Mouse (Mus musculus) neural tube, embryonic 13.5 days (tissue): ENCODE results near the gene Mrps12. TPM values are rescaled to one million over a fixed set of nuclear protein-coding genes. Genes with fewer than 3 reads are reported as not detected.
A peak's percentile ranks its signal among the peaks of the same experiment; 100 is the strongest.

Source experiments
- ATAC-seq: fragments of 200-750 bp; cut with Nextera tagmentation; 2 replicates; pipeline ENCODE4 v1.8.0; 2017; ENCODE audit warnings: low read depth, mild to moderate bottlenecking, moderate TSS enrichment, moderate library complexity
- H3K27ac ChIP-seq: fragments of 300-500 bp; sonication (generic); replicated peaks from 2 replicates; pipeline ENCODE4 v1.5.1; 2015; ENCODE audit warnings: moderate library complexity, mild to moderate bottlenecking, inconsistent platforms
- H3K27me3 ChIP-seq: fragments of 300-500 bp; sonication (generic); 2 replicates; pipeline ENCODE4 v1.6.1; 2015; ENCODE audit warnings: mild to moderate bottlenecking, inconsistent platforms
- H3K36me3 ChIP-seq: fragments of 300-500 bp; sonication (generic); 2 replicates; pipeline ENCODE4 v1.6.1; 2015; ENCODE audit warnings: mild to moderate bottlenecking, inconsistent platforms
- H3K4me1 ChIP-seq: fragments of 300-500 bp; sonication (generic); replicated peaks from 2 replicates; pipeline ENCODE4 v1.6.1; 2015; ENCODE audit warnings: inconsistent platforms
- H3K4me2 ChIP-seq: fragments of 300-500 bp; sonication (generic); 2 replicates; pipeline ENCODE4 v1.6.1; 2015; ENCODE audit warnings: inconsistent platforms, mild to moderate bottlenecking, moderate library complexity
- H3K4me3 ChIP-seq: fragments of 300-500 bp; sonication (generic); 2 replicates; pipeline ENCODE4 v1.5.1; 2015; ENCODE audit warnings: mild to moderate bottlenecking, inconsistent platforms
- H3K9ac ChIP-seq: fragments of 300-500 bp; sonication (generic); 2 replicates; pipeline ENCODE4 v1.6.1; 2015; ENCODE audit warnings: moderate library complexity, mild to moderate bottlenecking, inconsistent platforms
- H3K9me3 ChIP-seq: fragments of 300-500 bp; sonication (generic); 2 replicates; pipeline ENCODE4 v1.6.1; 2016; ENCODE audit warnings: inconsistent platforms
- WGBS: fragments of 180-500 bp; shearing (Covaris S2); methylation state at CpG from one replicate; pipeline ENCODE4 v1.1.7; 2015; 5-methylcytosine and 5-hydroxymethylcytosine counted together
- polyA plus RNA-seq: library from polyadenylated mRNA; unstranded; fragments of >200 nt; fragmentation: Nextera tagmentation; extraction: Ambion mirVana; gene quantifications from 2 replicates; pipeline ENCODE4 v1.2.1, GENCODE M21; 2015

Gene Mrps12
- polyA plus RNA-seq, 1 experiment from 2014 or later = 115 TPM

GRCm38 (mm10) chr7:28697277-28697676 lies 44.3 kb downstream of the Mrps12 start:
- 95% methylated on average over 11 of the region's 11 CpGs for WGBS
- no peak overlapping the region for H3K27ac ChIP-seq
- peaks cover 4% of the 10 kb centered on the region; the same call in 1 of the 2 replicates for H3K9me3 ChIP-seq
- H3K4me3 ChIP-seq = no peak overlapping the region
- ATAC-seq = no peak
- no peak overlapping the region for H3K9ac ChIP-seq
- H3K4me2 ChIP-seq = no peak overlapping the region
- H3K4me1 ChIP-seq = peaks cover 18% of the 10 kb centered on the region
- H3K36me3 ChIP-seq = no peaks in the 10 kb centered on the region
- peaks cover 29% of the 10 kb centered on the region for H3K27me3 ChIP-seq

- Histone ChIP-seq H3K36me3 (no peaks in the 10 kb centered on the region), H3K9me3 (no peaks in the 10 kb centered on the region), H3K9ac (no peak overlapping the region), H3K4me1 (peaks cover 18% of the 10 kb centered on the region), H3K27me3 (peaks cover 29% of the 10 kb centered on the region), H3K27ac (no peak overlapping the region), H3K4me3 (no peak overlapping the region), H3K4me2 (no peak overlapping the region)
- no peak for ATAC-seq
- 51% methylated on average over 8 of the region's 8 CpGs for WGBS
Observed at GRCm38 (mm10) chr7:28694966-28695511, 46.6 kb downstream of the Mrps12 start.

GRCm38 (mm10) chr7:28694423-28694822 lies 47.2 kb downstream of the Mrps12 start:
- 10% methylated on average over 14 of the region's 14 CpGs for WGBS
- no peak for ATAC-seq
- Histone ChIP-seq H3K9ac (no peak overlapping the region), H3K27ac (no peak overlapping the region), H3K27me3 (peaks cover 29% of the 10 kb centered on the region), H3K4me2 (no peak overlapping the region), H3K4me1 (peaks cover 18% of the 10 kb centered on the region), H3K4me3 (no peak overlapping the region), H3K36me3 (no peaks in the 10 kb centered on the region), H3K9me3 (no peaks in the 10 kb centered on the region)

GRCm38 (mm10) chr7:28693321-28693966 lies 48.2 kb downstream of the Mrps12 start:
- Histone ChIP-seq H3K36me3 (no peaks in the 10 kb centered on the region), H3K27ac (no peak overlapping the region; the same call in 1 of the 2 replicates), H3K4me3 (peak overlapping the region; percentile 58), H3K9ac (peak overlapping the region; percentile 70), H3K4me1 (peaks cover 18% of the 10 kb centered on the region), H3K27me3 (peaks cover 29% of the 10 kb centered on the region), H3K4me2 (peak overlapping the region; percentile 86), H3K9me3 (no peaks in the 10 kb centered on the region)
- ATAC-seq = peak; percentile 85
- under 1% methylated on average over 38 of the region's 38 CpGs for WGBS

GRCm38 (mm10) chr7:28692545-28693320 lies 48.9 kb downstream of the Mrps12 start, which contains the start of gene Fbxo27:
TSS of gene Fbxo27 (plus strand) at chr7:28692849.
- Histone ChIP-seq H3K27me3 (peaks cover 29% of the 10 kb centered on the region), H3K27ac (no peak within 1 kb of the TSS; the same call in 1 of the 2 replicates), H3K9me3 (no peaks in the 10 kb centered on the region), H3K4me3 (peak within 1 kb of the TSS; percentile 58), H3K4me1 (peaks cover 18% of the 10 kb centered on the region), H3K36me3 (no peaks in the 10 kb centered on the region), H3K4me2 (peak within 1 kb of the TSS; percentile 86), H3K9ac (peak within 1 kb of the TSS; percentile 70)
- ATAC-seq = peak; percentile 58; the same call in 1 of the 2 replicates
- 29% methylated on average over 27 of the region's 30 CpGs for WGBS

- Histone ChIP-seq H3K4me2 (no peak overlapping the region), H3K27me3 (peaks cover 29% of the 10 kb centered on the region), H3K9me3 (no peaks in the 10 kb centered on the region), H3K36me3 (no peaks in the 10 kb centered on the region), H3K4me1 (peaks cover 18% of the 10 kb centered on the region), H3K9ac (no peak overlapping the region), H3K4me3 (no peak overlapping the region), H3K27ac (no peak overlapping the region)
- WGBS = 76% methylated on average over 7 of the region's 7 CpGs
- no peak for ATAC-seq
Observed at GRCm38 (mm10) chr7:28691075-28691474, 50.5 kb downstream of the Mrps12 start.

Other genes with a start within 250 kb of the Mrps12 start
- not detected in 2 replicates for gene Ifnl2, start 231.4 kb downstream of the Mrps12 start, polyA plus RNA-seq
- gene Ifnl3, start 219.0 kb downstream of the Mrps12 start, polyA plus RNA-seq = not detected in 2 replicates
- not detected in 2 replicates for gene Sycn, start 200.9 kb downstream of the Mrps12 start, polyA plus RNA-seq
- not detected in 2 replicates for gene Nccrp1, start 194.6 kb downstream of the Mrps12 start, polyA plus RNA-seq
- gene Samd4b, start 143.7 kb downstream of the Mrps12 start, polyA plus RNA-seq = 25.6 and 26.9 TPM in 2 replicates
- gene Pak4, start 143.6 kb downstream of the Mrps12 start, polyA plus RNA-seq = 20.1 and 20.2 TPM in 2 replicates
- gene Acp7, start 110.5 kb downstream of the Mrps12 start, polyA plus RNA-seq = not detected in 2 replicates
- gene Fbxo27, start 49.0 kb downstream of the Mrps12 start, polyA plus RNA-seq = 4.8 and 6.5 TPM in 2 replicates
- 6.3 and 7.1 TPM in 2 replicates for gene Fbxo17, start 25.0 kb downstream of the Mrps12 start, polyA plus RNA-seq
- gene Sars2, start 172 bp upstream of the Mrps12 start, polyA plus RNA-seq = 23.0 and 24.6 TPM in 2 replicates
- 7.3 and 8.7 TPM in 2 replicates for gene Ccer2, start 14.4 kb upstream of the Mrps12 start, polyA plus RNA-seq
- gene Sirt2, start 24.9 kb upstream of the Mrps12 start, polyA plus RNA-seq = 101 and 104 TPM in 2 replicates
- 63.4 and 67.7 TPM in 2 replicates for gene Nfkbib, start 25.7 kb upstream of the Mrps12 start, polyA plus RNA-seq
- 1.7 and 2.6 TPM in 2 replicates for gene Rinl, start 47.1 kb upstream of the Mrps12 start, polyA plus RNA-seq
- 214 and 237 TPM in 2 replicates for gene Hnrnpl, start 66.7 kb upstream of the Mrps12 start, polyA plus RNA-seq
- 88.7 and 98.1 TPM in 2 replicates for gene Ech1, start 83.4 kb upstream of the Mrps12 start, polyA plus RNA-seq
- gene Lgals4, start 92.0 kb upstream of the Mrps12 start, polyA plus RNA-seq = 5.0 and 6.2 TPM in 2 replicates
- 4.5 and 6.1 TPM in 2 replicates for gene Lgals7, start 122.0 kb upstream of the Mrps12 start, polyA plus RNA-seq
- gene Capn12, start 139.6 kb upstream of the Mrps12 start, polyA plus RNA-seq = 0.29 and 0.55 TPM in 2 replicates
- 142 and 147 TPM in 2 replicates for gene Actn4, start 220.5 kb upstream of the Mrps12 start, polyA plus RNA-seq
- gene Eif3k, start 240.0 kb upstream of the Mrps12 start, polyA plus RNA-seq = 352 and 359 TPM in 2 replicates
- 4.1 and 5.3 TPM in 2 replicates for gene Map4k1, start 240.2 kb upstream of the Mrps12 start, polyA plus RNA-seq